ENCODE assay signal across 26 mouse cellular contexts in the genomic region with DNA sequence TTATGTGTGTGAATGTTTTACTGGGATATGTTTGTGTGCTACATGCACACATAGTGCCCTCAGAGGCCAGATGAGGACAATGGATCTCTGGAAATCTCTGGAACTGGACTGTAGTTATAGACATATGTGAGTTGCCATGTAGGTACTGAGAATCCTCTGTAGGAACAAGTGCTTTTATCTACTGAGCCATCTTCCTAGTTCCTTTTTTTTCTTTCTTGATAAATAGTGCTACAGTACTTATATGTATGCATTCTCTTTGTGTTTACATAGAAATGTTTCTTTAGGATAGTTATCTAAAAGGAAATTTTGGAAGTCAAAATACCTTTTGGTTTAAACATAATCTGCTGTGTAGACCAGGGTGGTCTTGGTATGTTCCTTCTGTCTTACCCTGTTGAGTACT.
"Had no signal": no experiment of that assay in that cellular context is flagged by ENCODE, and none has a peak within 500 bp of the region (broad histone marks: within the 10 kb centered on the region; RNA-seq: fewer than 3 reads in every experiment).

No protein-coding gene starts in this region.

- H3K9ac ChIP-seq: embryonic facial prominence, embryonic 12.5 days; embryonic facial prominence, embryonic 13.5 days; embryonic facial prominence, embryonic 15.5 days; forebrain, embryonic 12.5 days; forebrain, embryonic 13.5 days; forebrain, embryonic 15.5 days; forebrain, postnatal 0 days had no signal

- H3K4me3 ChIP-seq: embryonic facial prominence, embryonic 10.5 days; embryonic facial prominence, embryonic 12.5 days; embryonic facial prominence, embryonic 13.5 days; embryonic facial prominence, embryonic 15.5 days; erythroblast, embryonic 14.5 days; forebrain, embryonic 10.5 days; forebrain, embryonic 12.5 days; forebrain, embryonic 13.5 days; forebrain, embryonic 15.5 days; gastrocnemius, adult 2 months; heart, adult 2 months; heart, embryonic 10.5 days had no signal

- H3K4me1 ChIP-seq: embryonic facial prominence, embryonic 10.5 days; embryonic facial prominence, embryonic 13.5 days; embryonic facial prominence, embryonic 15.5 days; forebrain, embryonic 10.5 days; forebrain, embryonic 12.5 days; forebrain, embryonic 13.5 days; forebrain, embryonic 15.5 days; heart, embryonic 10.5 days had no signal

- H3K9me3 ChIP-seq: embryonic facial prominence, embryonic 10.5 days; embryonic facial prominence, embryonic 12.5 days; embryonic facial prominence, embryonic 13.5 days; embryonic facial prominence, embryonic 15.5 days; forebrain, embryonic 10.5 days; forebrain, embryonic 12.5 days; forebrain, embryonic 13.5 days; forebrain, embryonic 15.5 days; heart, embryonic 10.5 days had no signal

- DNase-seq: cerebellum, adult 9-10 months; cerebellum, adult 9-11 months; cerebellum, postnatal 10 days; cerebellum, postnatal 14 days; cerebellum, postnatal 25 days; cerebellum, postnatal 36 days; embryo, embryonic 11 days; forebrain, postnatal 0 days; gastrocnemius, adult 2 months; gastrocnemius, postnatal 10 days; gastrocnemius, postnatal 14 days; gastrocnemius, postnatal 25 days; gastrocnemius, postnatal 36 days; heart, adult 11 months; heart, adult 18-20 months; heart, adult 2 months had no signal

- H3K27ac ChIP-seq: embryonic facial prominence, embryonic 10.5 days; embryonic facial prominence, embryonic 12.5 days; embryonic facial prominence, embryonic 13.5 days; embryonic facial prominence, embryonic 15.5 days; forebrain, embryonic 10.5 days; forebrain, embryonic 12.5 days; forebrain, embryonic 13.5 days; forebrain, embryonic 15.5 days; gastrocnemius, adult 2 months; heart, adult 2 months; heart, embryonic 10.5 days had no signal

- H3K27me3 ChIP-seq: embryonic facial prominence, embryonic 12.5 days; embryonic facial prominence, embryonic 13.5 days; embryonic facial prominence, embryonic 15.5 days; forebrain, embryonic 12.5 days; forebrain, embryonic 13.5 days; forebrain, embryonic 15.5 days had no signal

- H3K36me3 ChIP-seq: embryonic facial prominence, embryonic 12.5 days; embryonic facial prominence, embryonic 13.5 days; embryonic facial prominence, embryonic 15.5 days; forebrain, embryonic 12.5 days; forebrain, embryonic 15.5 days; heart, embryonic 10.5 days had no signal
